Comparison of ENCODE assay signal across 23 mouse cellular contexts in the genomic region with DNA sequence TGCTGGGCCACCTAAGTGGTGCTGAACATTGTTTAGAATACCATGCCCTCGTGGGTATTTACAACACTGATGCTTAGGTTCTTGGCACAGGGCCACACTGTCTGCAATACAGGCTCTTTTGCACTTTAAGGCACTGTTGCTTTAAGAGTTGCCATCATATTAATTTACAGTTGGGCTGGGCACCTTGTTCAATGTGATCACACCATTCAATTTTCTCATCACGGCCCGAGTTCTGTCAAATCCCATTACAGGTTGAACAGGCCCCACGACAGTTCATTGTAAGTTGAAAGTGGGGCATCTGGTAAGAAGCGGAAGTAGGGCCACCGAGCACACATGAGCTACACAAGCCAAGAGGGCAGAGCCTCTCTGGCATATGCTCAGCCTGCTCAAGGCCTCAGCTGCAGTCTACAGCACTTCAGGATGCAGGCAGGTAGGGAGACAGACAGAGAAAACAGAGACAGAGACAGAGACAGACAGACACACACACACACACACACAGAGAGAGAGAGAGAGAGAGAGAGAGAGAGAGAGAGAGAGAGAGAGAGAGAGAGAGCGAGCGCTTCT.
DNase-seq lines count a peak whose midpoint lies in the region; ATAC-seq lines count a peak whose summit lies in the region.
"Had no signal": no experiment of that assay in that cellular context is flagged by ENCODE, and none has a peak within 500 bp of the region (broad histone marks: within the 10 kb centered on the region; RNA-seq: fewer than 3 reads in every experiment).

No protein-coding gene starts in this region.

- no peaks in the 10 kb centered on the region for H3K9me3 ChIP-seq in embryonic facial prominence, embryonic 14.5 days (ENCODE audit: control insufficient read depth, low read length)
- H3K9me3 ChIP-seq in embryonic facial prominence, embryonic 10.5 days, result no peaks in the 10 kb centered on the region
- no peaks in the 10 kb centered on the region for H3K9me3 ChIP-seq in forebrain, embryonic 16.5 days (ENCODE audit: control insufficient read depth, low read length)
- H3K9me3 ChIP-seq in forebrain, embryonic 11.5 days (ENCODE audit: control insufficient read depth, low read length), result no peaks in the 10 kb centered on the region
- no peaks in the 10 kb centered on the region for H3K9me3 ChIP-seq in midbrain, embryonic 13.5 days
- no peaks in the 10 kb centered on the region for H3K9me3 ChIP-seq in midbrain, embryonic 15.5 days
- H3K9me3 ChIP-seq: embryonic facial prominence, embryonic 15.5 days; heart, embryonic 13.5 days; hindbrain, embryonic 12.5 days had no signal

- ATAC-seq in embryonic facial prominence, embryonic 14.5 days (ENCODE audit: low read depth), result no peak
- ATAC-seq in forebrain, embryonic 16.5 days, result peak; percentile 26; the same call in 1 of the 2 replicates
- no peak for ATAC-seq in forebrain, embryonic 11.5 days (replicated peaks; ENCODE audit: low FRiP score)
- ATAC-seq in midbrain, embryonic 13.5 days, result no peak
- ATAC-seq in midbrain, embryonic 15.5 days (replicated peaks), result no peak
- ATAC-seq: activated CD4-positive, CD25-positive, alpha-beta regulatory T cell, adult 4 months; hindbrain, postnatal 0 days; Patski had no signal

- H3K4me2 ChIP-seq in embryonic facial prominence, embryonic 14.5 days (ENCODE audit: low read depth, low read length), result no peak overlapping the region
- no peak overlapping the region for H3K4me2 ChIP-seq in forebrain, embryonic 16.5 days (ENCODE audit: low read length)
- H3K4me2 ChIP-seq in forebrain, embryonic 11.5 days (ENCODE audit: low read depth, low read length, severe bottlenecking), result no peak overlapping the region
- H3K4me2 ChIP-seq in midbrain, embryonic 13.5 days (replicated peaks), result no peak overlapping the region
- H3K4me2 ChIP-seq in midbrain, embryonic 15.5 days, result no peak overlapping the region
- H3K4me2 ChIP-seq: embryonic facial prominence, embryonic 15.5 days; heart, embryonic 13.5 days; hindbrain, embryonic 12.5 days had no signal

- H3K4me3 ChIP-seq in embryonic facial prominence, embryonic 14.5 days (ENCODE audit: low read depth, low read length), result no peak overlapping the region
- H3K4me3 ChIP-seq in embryonic facial prominence, embryonic 10.5 days, result no peak overlapping the region
- H3K4me3 ChIP-seq in forebrain, embryonic 16.5 days (replicated peaks; ENCODE audit: low read length), result no peak overlapping the region
- no peak overlapping the region for H3K4me3 ChIP-seq in forebrain, embryonic 11.5 days (ENCODE audit: low read depth, low read length)
- H3K4me3 ChIP-seq in midbrain, embryonic 13.5 days (replicated peaks), result no peak overlapping the region
- H3K4me3 ChIP-seq in midbrain, embryonic 15.5 days, result no peak overlapping the region
- H3K4me3 ChIP-seq: embryonic facial prominence, embryonic 15.5 days; erythroblast, embryonic 14.5 days; heart, embryonic 13.5 days; hindbrain, embryonic 12.5 days had no signal

- H3K36me3 ChIP-seq in embryonic facial prominence, embryonic 14.5 days (ENCODE audit: control insufficient read depth, insufficient read depth, low read length), result no peaks in the 10 kb centered on the region
- H3K36me3 ChIP-seq in embryonic facial prominence, embryonic 10.5 days (replicated peaks), result no peaks in the 10 kb centered on the region
- no peaks in the 10 kb centered on the region for H3K36me3 ChIP-seq in forebrain, embryonic 16.5 days (ENCODE audit: control insufficient read depth, insufficient read depth)
- H3K36me3 ChIP-seq in forebrain, embryonic 11.5 days (ENCODE audit: control insufficient read depth, insufficient read depth, low read length), result no peaks in the 10 kb centered on the region
- no peaks in the 10 kb centered on the region for H3K36me3 ChIP-seq in midbrain, embryonic 13.5 days
- H3K36me3 ChIP-seq in midbrain, embryonic 15.5 days (replicated peaks), result no peaks in the 10 kb centered on the region
- H3K36me3 ChIP-seq: embryonic facial prominence, embryonic 15.5 days; heart, embryonic 13.5 days; hindbrain, embryonic 12.5 days had no signal

- no peak overlapping the region for H3K9ac ChIP-seq in embryonic facial prominence, embryonic 14.5 days (ENCODE audit: low read depth, low read length)
- no peak overlapping the region for H3K9ac ChIP-seq in forebrain, embryonic 16.5 days (replicated peaks; ENCODE audit: low read depth, low read length)
- no peak overlapping the region for H3K9ac ChIP-seq in forebrain, embryonic 11.5 days (ENCODE audit: low read length)
- H3K9ac ChIP-seq in midbrain, embryonic 13.5 days (replicated peaks), result no peak overlapping the region
- H3K9ac ChIP-seq in midbrain, embryonic 15.5 days, result no peak overlapping the region
- H3K9ac ChIP-seq: embryonic facial prominence, embryonic 15.5 days; heart, embryonic 13.5 days; hindbrain, embryonic 12.5 days had no signal

- DNase-seq in embryonic facial prominence, embryonic 14.5 days (ENCODE audit: low spot score), result peak; percentile 24
- DNase-seq in embryonic facial prominence, embryonic 10.5 days (ENCODE audit: low spot score), result no peak
- DNase-seq in forebrain, embryonic 11.5 days (ENCODE audit: low spot score), result no peak
- DNase-seq in retina, embryonic 14.5 days (ENCODE audit: low spot score), result peak; percentile 13
- no peak for DNase-seq in ovary, postnatal 10 days (ENCODE audit: low spot score)
- DNase-seq: adrenal gland, postnatal 14 days; cerebellum, adult 8-10 months; cerebellum, postnatal 36 days; gastrocnemius, postnatal 36 days; heart, adult 11 months; heart, postnatal 36 days; kidney, adult 11 months had no signal

- no peaks in the 10 kb centered on the region for H3K4me1 ChIP-seq in embryonic facial prominence, embryonic 14.5 days (ENCODE audit: control insufficient read depth, insufficient read depth, low read length)
- H3K4me1 ChIP-seq in embryonic facial prominence, embryonic 10.5 days, result no peaks in the 10 kb centered on the region
- H3K4me1 ChIP-seq in forebrain, embryonic 16.5 days (replicated peaks; ENCODE audit: control insufficient read depth, insufficient read depth, low read length), result peaks cover 10% of the 10 kb centered on the region
- H3K4me1 ChIP-seq in forebrain, embryonic 11.5 days (replicated peaks; ENCODE audit: control insufficient read depth, insufficient read depth, low read length), result no peaks in the 10 kb centered on the region
- H3K4me1 ChIP-seq in midbrain, embryonic 13.5 days (replicated peaks), result no peaks in the 10 kb centered on the region
- H3K4me1 ChIP-seq in midbrain, embryonic 15.5 days, result peaks cover 3% of the 10 kb centered on the region; the same call in 1 of the 2 replicates
- H3K4me1 ChIP-seq: embryonic facial prominence, embryonic 15.5 days; heart, embryonic 13.5 days had no signal

- WGBS in embryonic facial prominence, embryonic 14.5 days, result 65% methylated on average over 8 of the region's 8 CpGs
- 85% methylated on average over 8 of the region's 8 CpGs for WGBS in embryonic facial prominence, embryonic 10.5 days
- 38% methylated on average over 8 of the region's 8 CpGs for WGBS in forebrain, embryonic 16.5 days
- 79% methylated on average over 8 of the region's 8 CpGs for WGBS in forebrain, embryonic 11.5 days
- 70% methylated on average over 8 of the region's 8 CpGs for WGBS in midbrain, embryonic 13.5 days
- WGBS in midbrain, embryonic 15.5 days, result 56% methylated on average over 8 of the region's 8 CpGs

- H3K27me3 ChIP-seq in embryonic facial prominence, embryonic 14.5 days (replicated peaks; ENCODE audit: control insufficient read depth, insufficient read depth, low read length), result no peaks in the 10 kb centered on the region
- H3K27me3 ChIP-seq in embryonic facial prominence, embryonic 10.5 days (replicated peaks; ENCODE audit: low read depth, poor library complexity, severe bottlenecking), result no peaks in the 10 kb centered on the region
- no peaks in the 10 kb centered on the region for H3K27me3 ChIP-seq in forebrain, embryonic 16.5 days (replicated peaks; ENCODE audit: control insufficient read depth, insufficient read depth, low read length)
- H3K27me3 ChIP-seq in forebrain, embryonic 11.5 days (ENCODE audit: control insufficient read depth, insufficient read depth, low read length), result no peaks in the 10 kb centered on the region
- no peaks in the 10 kb centered on the region for H3K27me3 ChIP-seq in midbrain, embryonic 13.5 days
- H3K27me3 ChIP-seq in midbrain, embryonic 15.5 days (replicated peaks), result no peaks in the 10 kb centered on the region
- H3K27me3 ChIP-seq: CH12.LX; embryonic facial prominence, embryonic 15.5 days; heart, embryonic 13.5 days; hindbrain, embryonic 12.5 days; Patski had no signal

- H3K27ac ChIP-seq in embryonic facial prominence, embryonic 14.5 days (replicated peaks; ENCODE audit: low read depth, low read length), result no peak overlapping the region
- no peak overlapping the region for H3K27ac ChIP-seq in embryonic facial prominence, embryonic 10.5 days (replicated peaks)
- H3K27ac ChIP-seq in forebrain, embryonic 16.5 days (ENCODE audit: low read length), result no peak overlapping the region
- H3K27ac ChIP-seq in forebrain, embryonic 11.5 days (ENCODE audit: low read depth, low read length), result no peak overlapping the region
- 0 out of 2 replicates have a peak overlapping the region, but pooled peaks have one; percentile 9 for H3K27ac ChIP-seq in midbrain, embryonic 13.5 days
- H3K27ac ChIP-seq in midbrain, embryonic 15.5 days, result no peak overlapping the region
- H3K27ac ChIP-seq: embryonic facial prominence, embryonic 15.5 days; heart, embryonic 13.5 days; hindbrain, embryonic 12.5 days; hindbrain, postnatal 0 days had no signal

Comparison
In these comparisons a context has a peak if more than half of its experiments do, and no peak if none do; other contexts are left out.
1. DNase-seq: peak in embryonic facial prominence, embryonic 14.5 days (single experiment) and retina, embryonic 14.5 days (single experiment); none in embryonic facial prominence, embryonic 10.5 days (single experiment), forebrain, embryonic 11.5 days (single experiment) and ovary, postnatal 10 days (single experiment).